In the genomic region with DNA sequence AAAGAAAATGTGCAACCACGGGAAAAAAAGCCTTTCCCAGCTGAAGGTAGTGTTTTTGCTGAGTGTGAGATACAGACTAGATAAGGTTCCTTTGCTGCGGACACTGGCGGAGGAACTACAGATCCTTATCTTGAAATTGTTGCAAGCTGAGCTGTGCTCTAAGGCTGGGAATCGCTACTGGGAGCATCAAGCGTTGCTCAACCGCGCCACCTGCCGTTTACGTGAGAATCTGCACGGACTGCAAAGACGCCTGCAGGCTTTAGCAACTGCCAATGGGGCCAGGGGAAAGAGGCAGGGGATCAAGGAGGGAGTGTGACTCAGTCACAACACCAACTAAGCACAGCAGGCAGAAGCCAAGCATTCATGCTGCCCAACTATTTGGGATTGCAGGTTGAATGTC, we compare ENCODE assay signal across 7 mouse cellular contexts.
DNase-seq lines count a peak whose midpoint lies in the region; ATAC-seq lines count a peak whose summit lies in the region.

No protein-coding gene starts in this region.

- H3K27ac ChIP-seq in intestine, embryonic 16.5 days (ENCODE audit: low read length), result no peak overlapping the region
- H3K27ac ChIP-seq in midbrain, embryonic 14.5 days (replicated peaks; ENCODE audit: low read depth, low read length), result no peak overlapping the region

- ATAC-seq in granulocyte monocyte progenitor cell, adult 5-6 weeks (replicated peaks; ENCODE audit: poor library complexity, severe bottlenecking), result peak; percentile 95
- peak; percentile 49; the same call in 1 of the 2 replicates for ATAC-seq in intestine, embryonic 16.5 days
- ATAC-seq in midbrain, embryonic 14.5 days (ENCODE audit: low FRiP score, low TSS enrichment), result peak; percentile 64; the same call in 1 of the 2 replicates

- no peaks in the 10 kb centered on the region for H3K27me3 ChIP-seq in intestine, embryonic 16.5 days (replicated peaks; ENCODE audit: control insufficient read depth, insufficient read depth, low read length)
- H3K27me3 ChIP-seq in midbrain, embryonic 14.5 days (ENCODE audit: control insufficient read depth, insufficient read depth, low read length), result no peaks in the 10 kb centered on the region

- no peak overlapping the region for H3K9ac ChIP-seq in intestine, embryonic 16.5 days (ENCODE audit: low read depth, low read length)
- H3K9ac ChIP-seq in midbrain, embryonic 14.5 days (replicated peaks; ENCODE audit: low read length), result no peak overlapping the region

- peak; percentile 78 to 86 for DNase-seq in adrenal gland, adult 18-20 months (ENCODE audit: low spot score in 2 of 2)
- peak; percentile 97 for DNase-seq in embryo, embryonic 10 days (ENCODE audit: low spot score)
- peak; percentile 85 for DNase-seq in left cerebral cortex, postnatal 4 days
- peak; percentile 96 for DNase-seq in midbrain, embryonic 14.5 days
- DNase-seq in spleen, adult 18-20 months, result peak; percentile 37 to 73

- peaks cover 2% of the 10 kb centered on the region; the same call in 1 of the 2 replicates for H3K4me1 ChIP-seq in intestine, embryonic 16.5 days (ENCODE audit: control insufficient read depth, insufficient read depth, low read length)
- peaks cover 9% of the 10 kb centered on the region for H3K4me1 ChIP-seq in midbrain, embryonic 14.5 days (ENCODE audit: control insufficient read depth, insufficient read depth, low read length)

- H3K9me3 ChIP-seq in intestine, embryonic 16.5 days (ENCODE audit: control insufficient read depth, low read length), result no peaks in the 10 kb centered on the region
- no peaks in the 10 kb centered on the region for H3K9me3 ChIP-seq in midbrain, embryonic 14.5 days (ENCODE audit: control insufficient read depth, low read length)

- intact Hi-C loops in left cerebral cortex, postnatal 4 days (cut with DNase I), result loop anchor here (5.0 to 10.0 kb wide), 3 partner anchors 101 to 246 kb away; no protein-coding TSS in a partner anchor

- WGBS in intestine, embryonic 16.5 days, result under 1% methylated on average over 11 of the region's 11 CpGs
- WGBS in midbrain, embryonic 14.5 days, result 1% methylated on average over 11 of the region's 11 CpGs

- no peaks in the 10 kb centered on the region for H3K36me3 ChIP-seq in intestine, embryonic 16.5 days (ENCODE audit: control insufficient read depth, insufficient read depth, low read length)
- no peaks in the 10 kb centered on the region for H3K36me3 ChIP-seq in midbrain, embryonic 14.5 days (ENCODE audit: control insufficient read depth, insufficient read depth, low read length)

- no peak overlapping the region for H3K4me3 ChIP-seq in intestine, embryonic 16.5 days (ENCODE audit: low read length)
- H3K4me3 ChIP-seq in midbrain, embryonic 14.5 days (replicated peaks; ENCODE audit: low read depth, low read length), result no peak overlapping the region

- peak overlapping the region; percentile 21; the same call in 1 of the 2 replicates for H3K4me2 ChIP-seq in intestine, embryonic 16.5 days (ENCODE audit: low read depth, low read length)
- H3K4me2 ChIP-seq in midbrain, embryonic 14.5 days (ENCODE audit: low read length), result peak overlapping the region; percentile 24; the same call in 1 of the 2 replicates
